Mouse (Mus musculus) 3T3-L1 (cell line): ENCODE results near the gene Acad11.

Source experiments
- DNase-seq: peaks from one replicate; pipeline ENCODE4 v3.0.0-alpha.2; 2015; ENCODE audit warnings: low read depth, low spot score

Gene Acad11

DNA sequence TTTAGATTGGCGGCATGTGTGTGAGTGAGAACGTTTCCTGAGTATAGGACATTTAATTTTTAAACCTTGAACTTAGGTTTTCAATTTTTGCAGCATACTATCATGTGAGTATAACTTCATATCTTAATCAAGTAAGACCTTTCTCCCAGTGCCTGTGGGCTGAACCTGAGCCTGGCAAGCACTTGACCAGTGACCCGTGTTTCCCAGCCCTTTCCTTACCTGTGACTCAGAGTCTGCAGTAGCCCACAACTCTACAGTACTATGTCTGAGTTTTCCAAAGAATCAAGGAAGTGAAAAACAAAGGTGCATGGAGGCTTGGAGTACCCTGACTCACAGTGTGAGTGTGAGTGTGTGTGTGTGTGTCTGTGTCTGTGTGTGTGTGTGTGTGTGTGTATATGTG, 16.9 kb downstream of the Acad11 start:
- DNase-seq, result no peak

DNA sequence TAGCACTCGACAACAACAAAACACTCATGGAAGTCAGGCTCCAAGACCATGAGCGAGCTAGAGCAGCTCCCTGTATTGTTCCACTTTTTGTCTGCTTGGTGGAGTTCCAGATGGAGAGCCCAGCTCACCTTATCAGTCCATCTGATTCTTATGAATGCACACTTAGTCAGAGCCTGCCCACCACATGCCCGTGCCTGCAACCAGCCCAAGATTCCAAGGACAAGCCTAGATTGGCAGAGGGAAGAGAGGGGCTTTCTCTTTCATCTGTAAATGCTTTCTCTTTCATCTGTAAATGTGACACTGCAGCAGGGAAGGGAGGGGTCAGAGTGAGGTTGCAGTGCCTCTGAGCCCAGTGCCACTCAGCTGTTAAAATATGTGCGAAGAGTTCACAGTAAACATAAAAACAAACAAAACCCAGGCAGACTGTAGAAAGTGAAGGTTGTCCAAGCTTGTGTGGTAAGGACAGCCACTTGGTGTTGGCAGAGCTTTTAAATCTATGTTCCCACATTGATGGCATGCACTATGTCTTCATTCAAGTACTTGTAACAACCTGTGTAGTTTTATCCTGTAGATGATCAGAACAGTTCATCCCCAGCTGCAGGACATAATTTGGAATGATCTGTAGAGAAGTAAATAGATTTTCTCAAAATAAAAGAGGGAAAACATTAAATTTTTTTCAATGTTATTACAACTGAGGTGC, 22.7 kb downstream of the Acad11 start:
- DNase-seq, result no peak

DNA sequence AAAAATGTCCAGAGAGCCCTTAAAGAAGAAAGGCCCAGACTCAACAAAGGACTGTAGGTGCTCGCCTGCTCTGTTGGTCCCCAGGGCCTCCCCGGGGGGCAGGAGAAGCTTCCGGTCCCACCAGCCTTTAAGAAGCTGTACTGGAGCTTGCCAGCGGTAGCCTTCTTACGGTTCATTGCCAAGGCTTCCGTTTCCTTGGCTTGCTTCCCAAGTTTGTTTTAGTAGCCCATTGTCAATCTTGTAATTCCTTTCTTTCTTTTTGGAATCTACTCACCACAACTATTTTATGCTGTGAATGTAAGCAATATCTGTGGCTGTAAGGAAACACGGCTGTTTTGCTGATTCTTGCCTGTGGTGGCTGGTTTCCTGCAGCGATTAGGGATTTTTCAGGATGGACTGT, 25.4 kb downstream of the Acad11 start:
- peak; percentile 37 for DNase-seq

DNA sequence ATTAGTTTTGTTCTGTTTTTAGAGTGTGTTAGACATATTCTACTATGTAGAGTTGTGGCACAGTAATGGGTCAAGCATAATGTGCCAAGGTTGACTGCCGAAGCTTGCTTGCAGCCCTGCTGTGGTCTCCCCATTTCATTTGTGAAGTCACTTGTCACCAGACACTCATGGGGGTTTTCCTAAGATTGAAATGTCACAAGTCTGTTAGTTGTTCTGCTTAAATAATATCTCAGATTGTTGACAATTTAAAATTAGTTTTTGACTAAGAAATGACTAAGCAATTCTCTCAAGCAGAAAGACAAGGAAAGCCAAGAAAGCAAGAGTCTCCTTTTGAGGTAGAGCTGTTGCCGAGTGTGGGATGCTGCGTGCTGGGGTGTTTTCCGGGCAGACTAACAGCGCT, 29.8 kb downstream of the Acad11 start:
- DNase-seq, result no peak

DNA sequence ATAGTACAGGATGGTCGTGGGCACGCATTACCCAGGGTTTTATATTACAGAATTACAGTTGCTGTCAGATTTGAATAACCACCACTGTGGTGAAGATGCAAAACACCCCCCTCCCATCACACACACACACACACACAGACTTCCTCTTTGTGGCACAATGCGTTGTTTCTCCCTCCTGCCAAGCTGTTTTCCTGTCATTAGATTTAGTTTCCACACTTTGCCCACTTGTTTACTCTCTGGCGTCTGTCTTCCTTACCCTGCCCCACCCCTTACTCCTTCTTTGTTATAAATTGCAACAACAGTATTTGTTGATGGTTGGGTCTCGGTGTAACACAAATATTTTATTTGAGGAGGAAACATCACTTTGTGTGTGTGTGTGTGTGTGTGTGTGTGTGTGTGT, 35.1 kb downstream of the Acad11 start:
- no peak for DNase-seq

DNA sequence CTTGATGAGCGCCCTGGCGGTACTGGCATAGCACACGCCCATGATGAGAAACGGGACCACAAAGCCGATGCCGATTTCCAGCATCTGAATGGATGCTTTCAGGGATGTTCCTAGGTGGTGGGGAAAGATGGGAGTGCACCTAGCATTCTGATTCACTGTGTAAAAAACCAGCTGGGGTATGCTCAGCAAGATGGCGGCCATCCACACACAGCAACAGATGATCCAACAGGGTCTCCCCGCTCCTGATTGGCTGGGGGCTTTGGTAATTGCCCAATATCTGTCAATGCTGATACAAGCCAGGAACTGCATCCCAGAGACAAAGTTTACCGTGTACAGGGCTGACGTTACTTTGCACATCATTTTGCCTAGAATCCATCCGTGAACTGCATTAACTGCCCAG, 35.9 kb downstream of the Acad11 start:
- DNase-seq, result no peak

DNA sequence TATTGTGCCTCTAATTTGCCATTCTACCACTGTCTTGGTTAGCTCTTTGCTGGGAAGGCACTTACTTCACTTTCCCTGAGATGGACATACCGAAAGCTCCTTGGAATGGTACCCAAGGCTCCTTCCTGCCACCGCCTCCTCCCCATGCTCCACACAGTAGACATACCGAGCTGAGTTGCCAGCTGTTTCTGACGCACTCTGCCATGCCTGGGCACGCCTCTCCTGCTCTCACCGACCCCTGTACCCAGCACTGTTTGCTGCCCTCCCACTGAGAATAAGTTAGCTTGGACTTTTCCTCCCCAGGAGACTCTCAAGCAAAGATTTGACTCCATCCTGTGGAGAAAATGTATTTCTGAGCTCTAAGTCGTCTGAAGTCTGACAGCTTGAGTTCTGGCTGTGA, 37.6 kb downstream of the Acad11 start:
- no peak for DNase-seq

DNA sequence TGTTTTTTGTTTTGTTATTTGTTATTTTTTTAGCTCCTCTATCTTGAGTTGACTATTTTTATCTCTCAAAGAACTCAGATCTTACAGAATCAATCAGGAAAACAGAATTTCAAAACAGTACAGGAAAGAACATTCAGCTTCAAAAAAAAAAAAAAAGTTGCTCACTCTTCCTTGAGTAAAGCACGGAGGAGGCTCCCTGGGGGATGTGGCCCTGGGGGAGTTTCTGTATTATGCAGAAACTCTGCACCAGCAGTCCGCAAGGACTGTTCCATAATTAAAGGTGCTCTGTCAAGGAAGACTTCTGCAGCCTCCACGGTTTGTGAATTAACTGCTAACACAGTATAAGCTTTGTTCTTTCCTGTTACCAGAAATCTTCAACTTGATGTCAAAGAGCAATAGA, 38.3 kb downstream of the Acad11 start:
- no peak for DNase-seq

DNA sequence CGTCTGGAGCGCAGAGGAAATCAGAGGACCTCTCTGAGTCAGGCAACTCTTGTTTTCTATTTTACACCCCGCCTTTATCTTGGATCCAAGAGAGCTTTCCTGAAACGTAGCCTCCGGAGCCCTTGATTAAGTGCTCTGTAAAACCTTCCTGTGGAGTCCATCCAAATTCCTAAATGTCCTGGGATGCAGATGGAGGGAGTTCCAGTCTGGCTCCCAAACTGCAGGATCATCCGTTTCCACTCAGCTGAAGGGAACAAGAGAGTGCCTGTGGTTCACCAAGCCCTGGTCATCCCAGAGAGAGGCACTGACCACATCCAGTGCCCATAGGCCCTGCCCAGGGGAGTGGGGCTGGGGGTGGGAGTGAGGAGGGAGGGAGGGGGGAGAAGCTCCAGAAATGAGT, 39.1 kb downstream of the Acad11 start:
- no peak for DNase-seq

DNA sequence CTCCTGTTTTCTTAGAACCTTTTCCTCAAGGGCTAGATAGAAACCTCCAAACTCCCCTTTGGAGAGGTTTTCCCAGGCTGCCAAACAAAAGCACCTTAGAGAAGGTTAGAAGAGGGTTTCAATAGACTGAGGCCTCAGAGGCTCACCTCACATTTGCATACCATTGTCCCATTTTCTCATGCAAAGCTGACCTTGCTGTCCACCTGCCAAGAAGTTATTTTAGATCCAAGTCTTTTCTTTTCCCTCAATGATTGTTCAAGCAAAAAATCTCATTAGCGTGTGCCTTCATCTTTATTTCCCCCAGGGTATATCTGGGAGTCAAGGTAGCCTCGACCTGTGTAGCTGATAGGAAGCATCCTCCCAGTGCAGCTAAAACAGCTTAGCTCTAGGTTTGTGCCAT, 39.7 kb downstream of the Acad11 start:
- no peak for DNase-seq

DNA sequence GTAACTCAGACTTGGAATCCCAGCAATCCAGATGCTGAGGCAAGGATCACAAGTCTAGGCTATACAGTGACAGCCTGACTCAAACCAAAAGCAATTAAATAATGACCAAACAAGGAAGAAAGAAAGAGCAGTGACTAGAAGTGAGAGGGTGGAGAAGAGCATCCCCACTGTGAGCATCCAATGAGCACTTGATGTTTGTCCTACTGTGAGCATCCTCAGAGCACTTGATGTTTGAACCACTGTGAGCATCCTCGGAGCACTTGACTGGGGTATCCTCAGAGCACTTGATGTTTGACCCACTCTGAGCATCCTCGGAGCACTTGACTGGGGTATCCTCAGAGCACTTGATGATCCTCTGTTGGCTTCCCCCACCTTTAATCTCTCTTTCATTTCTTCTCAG, 41.8 kb downstream of the Acad11 start:
- DNase-seq, result no peak

DNA sequence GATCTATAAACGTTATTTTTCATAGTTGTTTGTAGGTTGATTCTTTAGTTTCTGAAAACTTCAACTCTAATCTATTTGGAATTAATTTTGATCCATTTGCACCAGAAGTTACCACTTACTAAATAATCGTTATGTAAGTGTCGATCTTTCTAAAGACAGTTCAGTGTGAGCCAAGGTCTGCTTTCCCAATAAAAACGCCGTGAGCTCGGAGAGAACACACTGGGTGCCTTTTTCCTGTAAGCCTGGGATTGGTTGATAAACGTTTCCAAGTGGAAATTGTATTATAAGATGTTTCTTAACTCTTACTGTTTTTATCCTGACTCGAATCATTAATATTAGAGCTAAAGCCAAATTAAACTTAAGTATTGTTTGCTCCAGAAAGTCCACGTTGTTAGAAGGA, 43.8 kb downstream of the Acad11 start:
- DNase-seq, result no peak

DNA sequence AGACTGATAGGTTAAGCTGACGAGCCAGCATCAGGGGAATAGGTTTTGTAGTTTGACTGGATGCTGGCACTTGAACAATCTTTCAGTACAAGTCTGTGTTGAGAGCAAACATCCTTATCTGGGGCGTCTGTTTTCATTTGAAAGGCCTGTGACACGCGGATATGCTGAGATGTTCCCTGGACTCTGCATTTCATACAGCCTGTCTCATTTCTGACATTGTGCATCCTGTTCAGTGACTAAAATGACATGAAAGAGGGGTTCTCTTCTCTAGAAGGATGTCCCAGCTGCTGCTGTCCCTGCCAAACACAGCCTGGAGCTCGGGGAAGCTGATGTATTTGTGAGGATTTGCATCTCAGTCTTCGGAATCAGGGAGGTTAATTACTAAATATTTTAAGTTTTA, 44.3 kb downstream of the Acad11 start:
- DNase-seq, result no peak

DNA sequence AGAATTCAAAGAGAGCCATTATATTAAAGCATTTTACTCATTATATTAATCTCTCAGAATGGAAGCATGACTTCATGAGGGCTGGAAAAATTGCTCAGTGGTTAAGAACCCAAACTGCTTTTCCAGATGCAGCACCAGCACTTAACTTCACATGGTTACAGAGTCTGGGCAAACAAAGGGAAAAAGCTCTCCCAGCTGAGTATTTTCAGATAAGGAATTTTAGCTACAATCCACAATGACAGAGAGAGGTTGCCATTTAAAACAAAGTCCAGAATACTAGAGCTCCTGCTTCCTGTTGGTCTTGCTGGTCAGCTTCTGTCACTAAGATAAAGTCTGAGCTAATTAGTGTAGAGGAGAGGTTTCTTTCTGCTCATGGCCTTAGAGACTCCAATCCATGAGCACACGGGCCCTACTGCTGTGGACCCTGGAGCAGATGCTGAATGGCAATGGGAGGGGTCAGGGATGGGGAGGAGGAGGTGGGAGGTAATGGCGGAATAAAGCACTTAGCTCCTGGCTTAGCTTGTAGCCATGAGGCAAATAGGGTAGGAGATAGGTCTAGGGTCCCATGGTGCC, 45.5 kb downstream of the Acad11 start:
- DNase-seq, result no peak

DNA sequence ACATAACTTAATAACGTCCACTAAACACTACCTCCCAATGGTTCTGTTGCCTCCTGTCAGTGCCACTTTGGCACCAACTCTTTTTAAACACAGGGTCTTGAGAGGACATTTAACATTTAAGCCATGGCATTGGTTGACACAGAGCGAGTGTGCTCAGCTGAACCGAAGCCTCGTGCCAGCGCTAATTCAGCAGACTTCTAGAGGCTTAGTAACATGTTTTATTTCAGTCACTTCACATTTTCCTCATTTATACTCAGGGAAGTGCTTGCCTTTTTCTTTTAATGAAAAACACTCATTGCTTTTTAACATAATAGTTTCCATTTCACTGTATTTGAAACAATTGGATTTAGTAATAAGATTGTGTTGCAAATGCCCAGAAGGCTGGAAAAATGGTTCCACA, 46.0 kb downstream of the Acad11 start:
- DNase-seq, result no peak

DNA sequence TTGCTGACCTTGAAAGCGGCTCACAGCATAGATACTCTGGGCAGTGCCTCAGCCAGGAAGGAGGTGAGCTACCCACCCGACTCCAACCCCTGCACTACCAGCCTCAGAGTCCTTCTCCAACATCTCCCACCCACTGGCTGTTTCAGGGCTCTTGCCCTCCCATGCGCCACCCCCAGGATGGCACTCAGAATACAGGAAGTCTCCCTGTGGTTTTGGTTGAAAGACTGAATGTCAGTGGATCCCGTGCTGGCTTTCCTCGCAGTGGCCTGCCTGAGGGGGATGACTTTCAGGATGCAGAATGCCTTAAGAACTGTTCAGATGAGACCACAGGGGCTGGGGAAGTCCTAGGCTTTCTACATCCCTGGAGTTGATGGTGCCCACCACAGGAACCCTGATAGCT, 59.9 kb downstream of the Acad11 start:
- DNase-seq, result no peak

DNA sequence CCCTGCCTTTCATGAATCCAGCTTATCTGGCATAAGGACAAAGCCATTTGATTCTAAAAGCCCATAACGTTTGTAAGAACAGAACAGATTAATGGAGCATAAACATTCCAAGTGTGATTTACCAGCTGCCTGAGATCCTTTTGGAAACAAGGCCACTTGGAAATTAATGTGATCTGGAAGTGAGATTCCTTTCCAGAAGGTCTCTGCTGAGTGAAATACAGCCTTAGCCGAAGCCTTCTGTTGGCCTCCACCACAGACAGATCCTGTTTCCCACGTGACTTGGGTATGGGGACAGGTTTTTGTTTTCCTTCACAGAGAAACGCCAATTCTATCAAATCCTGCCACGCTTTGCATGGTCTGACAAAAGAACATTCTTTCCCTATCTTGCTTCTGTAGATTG, 60.4 kb downstream of the Acad11 start:
- no peak for DNase-seq

DNA sequence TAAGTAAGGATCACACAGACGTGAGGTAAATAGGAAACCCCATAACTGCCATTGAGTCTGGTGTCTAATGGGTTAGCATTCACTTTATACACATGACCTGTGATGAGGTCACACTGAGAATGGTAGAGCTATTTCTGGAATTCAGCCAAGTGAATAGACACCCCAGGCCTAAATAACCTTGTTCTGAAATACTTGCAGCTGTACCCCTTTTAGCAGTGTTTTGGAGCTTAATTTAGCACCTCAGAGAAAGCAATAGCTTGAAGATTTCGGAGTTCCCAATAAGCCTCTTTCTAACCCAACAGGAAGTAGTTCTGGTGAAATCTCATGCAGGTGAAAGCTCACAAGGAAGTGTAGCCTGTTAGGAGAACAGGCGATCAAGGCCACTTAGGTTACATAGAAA, 63.7 kb downstream of the Acad11 start, which contains the start of gene Ackr4:
Gene Ackr4 (minus strand): TSS at position 101 of the 400 bp plus-strand sequence.
- DNase-seq, result no peak

DNA sequence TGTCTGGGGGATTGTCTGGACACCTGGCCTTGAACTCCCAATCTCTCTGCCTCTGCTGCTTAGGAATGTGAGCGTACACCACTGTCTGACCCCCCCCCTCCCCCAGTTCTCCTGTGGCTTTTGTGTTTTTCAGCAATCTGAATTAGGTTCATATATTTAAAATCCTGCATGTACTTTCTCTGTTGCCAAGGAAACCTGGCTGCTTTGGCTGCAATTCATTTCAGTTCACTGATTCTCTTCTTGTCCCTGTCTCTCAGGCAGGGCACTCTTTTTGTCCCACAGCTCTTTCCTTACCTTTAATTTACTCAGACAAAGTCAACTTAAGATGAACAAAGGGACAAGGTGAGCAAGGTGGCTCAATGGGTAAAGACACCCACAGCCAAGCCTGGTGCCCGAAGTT, 64.9 kb downstream of the Acad11 start:
- no peak for DNase-seq

DNA sequence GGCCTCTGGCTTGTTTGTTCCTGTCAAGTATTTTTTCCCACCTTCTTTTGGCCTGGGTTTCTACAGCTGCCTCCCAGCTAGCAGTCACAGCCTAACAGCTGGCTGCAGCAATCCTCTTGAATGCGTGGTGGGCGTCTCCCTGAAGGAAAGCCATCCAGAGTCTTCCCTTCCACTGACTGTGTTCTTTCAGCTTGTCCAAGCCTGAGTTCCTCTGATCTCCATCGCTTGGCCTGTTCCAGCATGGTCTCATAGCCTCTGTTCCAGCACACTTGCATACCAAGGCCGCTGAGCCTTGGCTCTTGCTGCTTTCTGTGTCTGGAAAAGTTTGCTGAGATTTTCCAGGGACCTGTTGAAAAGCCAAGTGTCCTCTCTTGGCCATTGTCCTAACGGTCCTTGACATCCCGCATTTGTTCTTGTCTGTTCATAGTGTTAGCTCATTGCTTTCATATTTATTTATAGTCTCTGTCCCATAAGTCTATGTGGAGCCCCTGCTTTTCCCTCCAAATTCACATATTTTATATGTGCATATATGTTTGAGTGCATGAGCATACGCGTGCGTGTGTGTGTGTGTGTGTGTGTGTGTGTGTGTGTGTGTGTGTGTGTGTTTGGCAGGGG, 67.1 kb downstream of the Acad11 start:
- DNase-seq, result no peak

DNA sequence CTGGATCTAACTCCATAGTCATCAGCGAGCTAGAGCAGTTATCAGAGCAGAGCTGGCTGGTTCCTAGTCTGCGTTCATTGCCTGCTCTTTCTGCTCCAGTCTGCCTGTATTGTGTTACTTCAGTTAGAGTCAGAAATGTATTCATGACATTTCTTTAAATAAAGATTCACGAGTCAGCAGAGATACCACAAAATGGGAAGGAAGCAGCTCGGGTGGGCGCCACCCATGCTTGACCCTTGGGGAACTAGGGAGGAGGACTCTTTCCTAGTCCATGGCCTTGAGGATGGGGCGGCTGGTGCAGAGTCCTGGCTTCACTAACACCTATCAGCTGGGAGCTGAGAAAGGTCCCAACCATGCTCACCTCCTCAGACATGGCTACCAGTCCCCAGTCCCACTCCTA, 77.2 kb downstream of the Acad11 start:
- DNase-seq, result no peak

DNA sequence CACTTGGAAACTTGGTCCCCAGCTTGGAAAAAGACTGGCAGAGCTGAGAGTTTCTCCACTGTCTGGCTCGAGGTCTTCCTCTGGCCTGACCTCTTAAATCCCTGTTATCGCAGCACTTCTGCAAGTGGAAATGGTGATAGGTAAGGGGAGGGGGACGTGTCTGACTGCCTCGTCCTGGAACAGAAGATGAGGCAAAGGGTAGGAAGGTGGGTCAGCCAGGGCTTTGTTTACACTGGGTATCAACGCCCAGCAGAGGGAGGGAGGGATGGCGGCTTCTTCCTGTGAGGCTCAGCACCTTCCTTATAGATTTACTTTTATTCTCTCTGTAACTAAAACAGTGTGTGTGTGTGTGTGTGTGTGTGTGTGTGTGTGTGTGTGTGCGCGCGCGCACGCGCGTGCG, 79.6 kb downstream of the Acad11 start:
- no peak for DNase-seq

DNA sequence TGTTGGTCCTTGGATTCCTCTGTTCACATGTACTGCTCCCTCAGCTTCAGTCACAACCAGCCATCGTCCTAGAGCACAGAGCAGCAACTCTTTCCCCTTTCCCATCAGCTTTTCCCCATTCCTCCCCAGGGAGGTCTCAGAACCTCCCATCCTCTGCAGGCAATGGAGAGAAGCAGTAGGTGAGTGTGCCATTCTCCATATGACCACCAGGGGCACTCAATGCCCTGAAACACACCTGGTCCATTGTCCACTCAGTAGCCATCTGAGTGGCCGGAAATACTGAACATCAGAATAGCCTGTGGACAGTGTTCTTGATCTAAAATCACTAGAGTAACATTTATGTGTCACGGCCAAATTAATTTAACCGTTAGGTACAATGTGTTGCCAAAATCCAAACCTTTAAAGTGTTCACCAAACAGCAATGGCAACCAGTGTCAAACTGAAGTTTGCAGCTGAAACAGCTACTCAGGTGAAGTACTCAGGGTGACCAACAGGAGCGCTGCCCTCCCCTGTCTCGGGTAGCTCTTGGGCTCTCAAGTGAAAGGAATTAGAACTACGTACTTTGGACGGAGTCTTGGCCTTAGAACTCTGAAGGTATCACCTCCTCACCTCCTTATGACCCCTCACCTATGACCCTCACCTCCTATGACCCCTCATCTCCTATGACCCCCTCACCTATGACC, 81.3 kb downstream of the Acad11 start:
- DNase-seq, result peak; percentile 31
